Mouse (Mus musculus) urinary bladder, postnatal 25 days (tissue): ENCODE data around the gene Card9.

ENCODE experiments used
- DNase-seq: peaks from one replicate; pipeline ENCODE4 v3.0.0; 2022; ENCODE audit warnings: low spot score

Card9 gene

DNA sequence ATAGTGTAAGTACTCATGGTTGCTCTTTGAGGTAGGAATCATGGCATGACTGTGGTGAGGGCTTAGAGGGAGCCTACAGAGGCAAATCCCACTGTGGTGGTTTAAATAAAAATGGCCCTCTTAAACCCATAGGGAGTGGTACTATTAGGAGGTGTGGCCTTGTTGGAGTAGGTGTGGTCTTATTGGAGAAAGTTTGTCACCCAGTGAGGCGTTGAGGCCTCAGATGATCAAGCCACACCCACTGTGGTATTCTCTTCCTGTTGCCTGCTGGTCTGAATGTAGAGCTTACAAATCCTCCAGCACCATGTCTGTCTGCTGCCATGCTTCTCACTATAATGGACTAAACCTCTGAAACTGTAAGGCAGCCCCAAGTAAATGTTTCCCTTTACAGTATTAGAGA is 56.0 kb downstream of the Card9 start:
- DNase-seq, result no peak
